Mouse (Mus musculus) splenic B cell, adult 2 months (primary cell): ENCODE measurements around the gene Plin1.

ENCODE experiments used
- DNase-seq: peaks from one replicate; pipeline ENCODE4 v3.0.0-alpha.2; 2011; ENCODE audit warnings: low read depth, low spot score
- H3K27me3 ChIP-seq: 2 replicates; pipeline ENCODE4 v1.6.1; 2012; ENCODE audit warnings: mild to moderate bottlenecking, low read length, moderate library complexity, mixed read lengths; ENCODE audit not compliant: control insufficient read depth, poor library complexity, insufficient read depth, severe bottlenecking
- H3K36me3 ChIP-seq: 2 replicates; pipeline ENCODE4 v1.6.1; 2012; ENCODE audit warnings: mild to moderate bottlenecking, low read length, moderate library complexity, mixed read lengths; ENCODE audit not compliant: control insufficient read depth, poor library complexity, insufficient read depth, severe bottlenecking

Plin1 gene

GRCm38 (mm10) chr7:79744585-79744984 is 11.9 kb upstream of the Plin1 start:
- DNase-seq = no peak
- no peaks in the 10 kb centered on the region for H3K27me3 ChIP-seq
- H3K36me3 ChIP-seq = no peaks in the 10 kb centered on the region

- H3K27me3 ChIP-seq = no peaks in the 10 kb centered on the region
Observed at GRCm38 (mm10) chr7:79744051-79744450, 11.3 kb upstream of the Plin1 start.

GRCm38 (mm10) chr7:79742659-79743536 is 10.2 kb upstream of the Plin1 start, which contains the start of the genes Pex11a and Wdr93:
Gene Pex11a (minus strand): TSS chr7:79743131.
Gene Wdr93 (plus strand): TSS chr7:79743163.
- Histone ChIP-seq H3K36me3 (no peaks in the 10 kb centered on the region), H3K27me3 (no peaks in the 10 kb centered on the region)
- peak; percentile 88 for DNase-seq

More at GRCm38 (mm10) chr7:79744051-79744450, 11.3 kb upstream of the Plin1 start:
- DNase-seq = no peak
- H3K36me3 ChIP-seq = no peaks in the 10 kb centered on the region

- no peak for DNase-seq
- Histone ChIP-seq H3K27me3 (no peaks in the 10 kb centered on the region), H3K36me3 (no peaks in the 10 kb centered on the region)
Observed at GRCm38 (mm10) chr7:79742277-79742658, 9.6 kb upstream of the Plin1 start.

GRCm38 (mm10) chr7:79740279-79740678 is 7.6 kb upstream of the Plin1 start:
- DNase-seq = no peak

GRCm38 (mm10) chr7:79738913-79739312 is 6.2 kb upstream of the Plin1 start:
- H3K27me3 ChIP-seq = no peaks in the 10 kb centered on the region
- no peak for DNase-seq
- no peaks in the 10 kb centered on the region for H3K36me3 ChIP-seq

More at GRCm38 (mm10) chr7:79740279-79740678, 7.6 kb upstream of the Plin1 start:
- H3K36me3 ChIP-seq = no peaks in the 10 kb centered on the region
- no peaks in the 10 kb centered on the region for H3K27me3 ChIP-seq

- no peak for DNase-seq
- Histone ChIP-seq H3K36me3 (no peaks in the 10 kb centered on the region), H3K27me3 (no peaks in the 10 kb centered on the region)
Observed at GRCm38 (mm10) chr7:79736511-79736910, 3.8 kb upstream of the Plin1 start.

- Histone ChIP-seq H3K36me3 (no peaks in the 10 kb centered on the region), H3K27me3 (no peaks in the 10 kb centered on the region)
- DNase-seq = no peak
Observed at GRCm38 (mm10) chr7:79734563-79734962, 1.9 kb upstream of the Plin1 start.

GRCm38 (mm10) chr7:79731438-79731837 is 1.3 kb downstream of the Plin1 start:
- no peaks in the 10 kb centered on the region for H3K36me3 ChIP-seq
- no peaks in the 10 kb centered on the region for H3K27me3 ChIP-seq
- DNase-seq = no peak

- DNase-seq = peak; percentile 13
- H3K27me3 ChIP-seq = no peaks in the 10 kb centered on the region
- H3K36me3 ChIP-seq = no peaks in the 10 kb centered on the region
Observed at GRCm38 (mm10) chr7:79729743-79730370, 2.8 kb downstream of the Plin1 start.

- DNase-seq = peak; percentile 57
- H3K27me3 ChIP-seq = no peaks in the 10 kb centered on the region
- no peaks in the 10 kb centered on the region for H3K36me3 ChIP-seq
Observed at GRCm38 (mm10) chr7:79729169-79729568, 3.5 kb downstream of the Plin1 start.

- DNase-seq = peak; percentile 53
- Histone ChIP-seq H3K36me3 (no peaks in the 10 kb centered on the region), H3K27me3 (no peaks in the 10 kb centered on the region)
Observed at GRCm38 (mm10) chr7:79728219-79728618, 4.5 kb downstream of the Plin1 start.

- H3K36me3 ChIP-seq = no peaks in the 10 kb centered on the region
- peak; percentile 46 for DNase-seq
- H3K27me3 ChIP-seq = no peaks in the 10 kb centered on the region
Observed at GRCm38 (mm10) chr7:79727091-79727490, 5.6 kb downstream of the Plin1 start.

GRCm38 (mm10) chr7:79721386-79721977 is 11.2 kb downstream of the Plin1 start:
- no peak for DNase-seq
- Histone ChIP-seq H3K27me3 (no peaks in the 10 kb centered on the region), H3K36me3 (no peaks in the 10 kb centered on the region)
